ENCODE assay signal across 9 mouse cellular contexts in genomic region chr7:140186646-140187620, GRCm38 (mm10). TPM values are rescaled to one million over a fixed set of nuclear protein-coding genes. Genes with fewer than 3 reads are reported as not detected.
DNase-seq lines count a peak whose midpoint lies in the region; ATAC-seq and TF ChIP-seq lines count a peak whose summit lies in the region.
"Had no signal": no experiment of that assay in that cellular context is flagged by ENCODE, and none has a peak within 500 bp of the region (broad histone marks: within the 10 kb centered on the region; RNA-seq: fewer than 3 reads in every experiment).

No protein-coding gene starts in this region.

- no peak overlapping the region for H3K9ac ChIP-seq in liver, postnatal 0 days (replicated peaks)
- H3K9ac ChIP-seq: heart, embryonic 15.5 days had no signal

- H3K4me3 ChIP-seq in liver, postnatal 0 days (ENCODE audit: low read depth, low read length), result no peak overlapping the region
- H3K4me3 ChIP-seq: heart, embryonic 15.5 days had no signal

- peak; percentile 72 for TF ChIP-seq CTCF in liver, postnatal 0 days (IDR thresholded peaks at IDR 0.05; ENCODE audit: low read depth)

- TF ChIP-seq EP300 in liver, postnatal 0 days (IDR thresholded peaks at IDR 0.05; ENCODE audit: low read depth), result no peak

- H3K4me1 ChIP-seq in liver, postnatal 0 days (ENCODE audit: insufficient read depth), result no peaks in the 10 kb centered on the region
- H3K4me1 ChIP-seq: heart, embryonic 15.5 days had no signal

- no peak overlapping the region for H3K27ac ChIP-seq in liver, postnatal 0 days (ENCODE audit: low read depth)
- H3K27ac ChIP-seq: heart, embryonic 15.5 days had no signal

- 58% methylated on average over 18 of the region's 18 CpGs for WGBS in liver, postnatal 0 days (ENCODE audit: insufficient replicate concordance)

- no peaks in the 10 kb centered on the region for H3K9me3 ChIP-seq in liver, postnatal 0 days (ENCODE audit: low read length)
- H3K9me3 ChIP-seq: heart, embryonic 15.5 days had no signal

- DNase-seq in cerebellum, postnatal 14 days, result peak; percentile 12 to 27
- no peak for DNase-seq in cerebellum, adult 11-12 months
- DNase-seq in right cerebral cortex, adult 2 months (ENCODE audit: low spot score in 2 of 2), result peak; percentile 39 to 51
- no peak for DNase-seq in right cerebral cortex, postnatal 4 days
- DNase-seq in forelimb bud, embryonic 11.5 days (ENCODE audit: low read depth, low spot score), result peak; percentile 13
- DNase-seq in liver, postnatal 0 days, result peak; percentile 51
- no peak for DNase-seq in spleen, postnatal 36 days (ENCODE audit: low spot score in 2 of 2)
- DNase-seq in gastrocnemius, postnatal 14 days, result no peak

- H3K27me3 ChIP-seq in liver, postnatal 0 days (ENCODE audit: insufficient read depth, low read length), result no peaks in the 10 kb centered on the region

- intact Hi-C loops in gastrocnemius, postnatal 14 days (cut with DNase I; ENCODE audit: low total_unique reads), result no loop called here

- H3K4me2 ChIP-seq in liver, postnatal 0 days (ENCODE audit: low read depth, low read length), result no peak overlapping the region
- H3K4me2 ChIP-seq: heart, embryonic 15.5 days had no signal

- no peaks in the 10 kb centered on the region for H3K36me3 ChIP-seq in liver, postnatal 0 days (replicated peaks; ENCODE audit: insufficient read depth, low read length)
- H3K36me3 ChIP-seq: heart, embryonic 15.5 days had no signal

- peak; percentile 73 for ATAC-seq in liver, postnatal 0 days

RNA-seq across cellular contexts. Expression of gene Olfr523, which starts 13.9 kb away (rescaled TPM):
- polyA plus RNA-seq in liver, postnatal 0 days (2015; fragmentation: Nextera tagmentation; extraction: Ambion mirVana), result not detected in 2 replicates
- not detected for total RNA-seq in gastrocnemius, postnatal 14 days (2021)
- polyA plus RNA-seq: heart, embryonic 15.5 days had no signal

RNA-seq across cellular contexts. Expression of gene Olfr524, which starts 18.8 kb away (rescaled TPM):
- polyA plus RNA-seq in liver, postnatal 0 days (2015; fragmentation: Nextera tagmentation; extraction: Ambion mirVana), result not detected in 2 replicates
- total RNA-seq in gastrocnemius, postnatal 14 days (2021), result not detected

RNA-seq across cellular contexts. Expression of gene Olfr522, which starts 22.4 kb away (rescaled TPM):
- polyA plus RNA-seq in liver, postnatal 0 days (2015; fragmentation: Nextera tagmentation; extraction: Ambion mirVana), result not detected in 2 replicates
- total RNA-seq in gastrocnemius, postnatal 14 days (2021), result not detected
- polyA plus RNA-seq: heart, embryonic 15.5 days had no signal

RNA-seq across cellular contexts. Expression of gene Cd163l1, which starts 31.1 kb away (rescaled TPM):
- 0.04 TPM in 1 of 2 replicates, not detected in the other for polyA plus RNA-seq in liver, postnatal 0 days (2015; fragmentation: Nextera tagmentation; extraction: Ambion mirVana)
- total RNA-seq in gastrocnemius, postnatal 14 days (2021), result not detected

RNA-seq across cellular contexts. Expression of gene Sprn, which starts 32.3 kb away (rescaled TPM):
- 0.08 TPM in 2 replicates for polyA plus RNA-seq in liver, postnatal 0 days (2015; fragmentation: Nextera tagmentation; extraction: Ambion mirVana)
- total RNA-seq in gastrocnemius, postnatal 14 days (2021), result under 1 TPM; 0.23 to 0.47 TPM

Comparison
In these comparisons a context has a peak if more than half of its experiments do, and no peak if none do; other contexts are left out.
1. DNase-seq: peak in cerebellum, postnatal 14 days (2 of 2), right cerebral cortex, adult 2 months (2 of 2), forelimb bud, embryonic 11.5 days (single experiment) and liver, postnatal 0 days (single experiment); none in cerebellum, adult 11-12 months (single experiment), right cerebral cortex, postnatal 4 days (single experiment), spleen, postnatal 36 days (0 of 2) and gastrocnemius, postnatal 14 days (single experiment).